Mouse (Mus musculus) olfactory bulb, adult 2 months (tissue): Measurements from ENCODE around the gene Rps27rt.

Source experiments
- CTCF ChIP-seq: fragments of 200-500 bp; IDR thresholded peaks from 2 replicates; pipeline ENCODE4 v1.5.1; 2012; ENCODE audit warnings: low read depth, mild to moderate bottlenecking, low read length, moderate library complexity; ENCODE audit not compliant: insufficient read depth
- POLR2A ChIP-seq: fragments of 200-500 bp; IDR thresholded peaks from 2 replicates; pipeline ENCODE4 v1.6.1; 2012; ENCODE audit warnings: mild to moderate bottlenecking, low read depth, low read length, moderate library complexity; ENCODE audit not compliant: insufficient read depth

GRCm38 (mm10) chr9:114995250-114995649 is 12.7 kb upstream of the Rps27rt start:
- TF ChIP-seq POLR2A (no peak), CTCF (no peak)
